Mouse (Mus musculus): ENCODE data around the gene App.

GRCm38 (mm10) chr16:85162779-85163178 is 10.8 kb downstream of the App start:
- TF ChIP-seq CTCF (IDR thresholded peaks at IDR 0.05; ENCODE audit: low read depth, low read length) (no peak), POLR2A (IDR thresholded peaks at IDR 0.05; ENCODE audit: borderline replicate concordance, low read depth, low read length) (no peak)

Measured in bone marrow macrophage, adult 2 months (primary cell).